Mouse (Mus musculus) CD8-positive naive resting alpha-beta T cell, adult 2 months (primary cell): ENCODE results near the gene 6430531B16Rik.

Experiments used
- DNase-seq, 2 experiments: peaks; one replicate each; pipeline ENCODE4 v3.0.0; 2022; ENCODE audit warnings: low read depth in 2 of 2, low spot score in 2 of 2

Gene 6430531B16Rik

GRCm38 (mm10) chr7:139978278-139978892, at the start of gene 6430531B16Rik:
Gene 6430531B16Rik (minus strand): TSS chr7:139978755.
- peak; percentile 49 to 54 for DNase-seq

- no peak for DNase-seq
Measured at GRCm38 (mm10) chr7:140011336-140011735, 32.8 kb upstream of the 6430531B16Rik start.

- peak in 1 of 2 experiments; percentile 0 for DNase-seq
Measured at GRCm38 (mm10) chr7:140007781-140008180, 29.2 kb upstream of the 6430531B16Rik start.

- peak in 1 of 2 experiments; percentile 0 for DNase-seq
Measured at GRCm38 (mm10) chr7:140006861-140007611, 28.5 kb upstream of the 6430531B16Rik start.

GRCm38 (mm10) chr7:140004666-140005065, 26.1 kb upstream of the 6430531B16Rik start:
- peak in 1 of 2 experiments; percentile 0 for DNase-seq

- peak in 1 of 2 experiments; percentile 0 for DNase-seq
Measured at GRCm38 (mm10) chr7:140001086-140001740, 22.7 kb upstream of the 6430531B16Rik start.

GRCm38 (mm10) chr7:139998691-139999350, 20.3 kb upstream of the 6430531B16Rik start:
- no peak for DNase-seq

GRCm38 (mm10) chr7:139994676-139995075, 16.1 kb upstream of the 6430531B16Rik start:
- peak; percentile 48 to 50 for DNase-seq

- DNase-seq = no peak
Measured at GRCm38 (mm10) chr7:139994202-139994601, 15.6 kb upstream of the 6430531B16Rik start.

GRCm38 (mm10) chr7:139993532-139993931, 15.0 kb upstream of the 6430531B16Rik start:
- no peak for DNase-seq

- DNase-seq = no peak
Measured at GRCm38 (mm10) chr7:139992406-139992805, 13.9 kb upstream of the 6430531B16Rik start, which contains the start of gene Adam8. Gene Adam8 (minus strand): TSS chr7:139992562.

- no peak for DNase-seq
Measured at GRCm38 (mm10) chr7:139990864-139991394, 12.4 kb upstream of the 6430531B16Rik start.

GRCm38 (mm10) chr7:139988272-139988671, 9.7 kb upstream of the 6430531B16Rik start:
- DNase-seq = no peak

GRCm38 (mm10) chr7:139984505-139984904, 6.0 kb upstream of the 6430531B16Rik start:
- no peak for DNase-seq

- DNase-seq = no peak
Measured at GRCm38 (mm10) chr7:139982058-139982457, 3.5 kb upstream of the 6430531B16Rik start.

GRCm38 (mm10) chr7:139980778-139981177, 2.2 kb upstream of the 6430531B16Rik start:
- no peak for DNase-seq

- no peak for DNase-seq
Measured at GRCm38 (mm10) chr7:139979011-139979719, 610 bp upstream of the 6430531B16Rik start.

GRCm38 (mm10) chr7:139975471-139975870, 3.1 kb downstream of the 6430531B16Rik start:
- DNase-seq = no peak

GRCm38 (mm10) chr7:139974307-139974706, 4.2 kb downstream of the 6430531B16Rik start:
- DNase-seq = peak in 1 of 2 experiments; percentile 26

GRCm38 (mm10) chr7:139972923-139973331, 5.6 kb downstream of the 6430531B16Rik start:
- DNase-seq = no peak
